Mouse (Mus musculus): ENCODE results near the gene Dlx2.
A peak's percentile ranks its signal among the peaks of the same experiment; 100 is the strongest.

Dlx2 gene

DNA sequence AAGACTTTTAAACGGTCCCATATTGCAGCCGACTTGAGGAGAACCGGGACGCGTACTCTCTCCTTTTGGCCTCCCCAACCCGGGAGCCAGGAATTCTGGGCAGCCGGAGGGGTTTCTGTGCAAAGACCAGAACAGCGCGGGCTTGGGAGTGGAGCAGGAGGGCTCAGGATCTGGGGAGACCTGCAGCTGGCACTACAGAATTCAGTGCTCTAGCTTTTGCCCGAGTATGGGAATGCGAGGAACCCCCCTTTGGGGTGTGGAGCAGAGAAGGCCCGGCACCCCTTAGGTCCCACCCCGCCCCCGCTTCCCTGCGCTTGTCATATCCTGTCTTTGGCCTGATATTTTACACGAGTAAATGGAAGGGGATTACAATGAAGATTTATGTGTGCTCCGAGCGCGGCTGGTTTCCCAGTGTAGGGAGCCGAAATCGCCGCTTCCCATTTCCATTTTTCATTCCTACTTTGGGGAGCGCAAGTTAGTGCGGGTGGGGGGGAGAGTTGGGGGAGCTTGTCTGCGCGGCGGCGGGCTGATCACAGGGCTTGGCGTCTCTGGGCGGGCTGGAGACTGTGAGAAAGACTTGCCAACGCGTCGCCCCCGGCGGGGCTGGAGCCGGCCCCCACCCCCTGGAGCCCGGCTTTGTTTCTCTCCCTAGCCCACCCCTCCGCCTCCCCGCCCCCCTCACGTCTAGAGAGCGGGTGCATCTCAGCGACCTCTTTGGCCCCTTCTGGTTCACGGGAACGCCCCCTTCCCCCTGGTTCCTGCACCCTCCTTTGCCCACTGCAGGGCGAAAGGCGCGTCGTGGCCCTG lies 5.7 kb downstream of the Dlx2 start:
- DNase-seq (ENCODE audit: low read depth, low spot score) = no peak

DNA sequence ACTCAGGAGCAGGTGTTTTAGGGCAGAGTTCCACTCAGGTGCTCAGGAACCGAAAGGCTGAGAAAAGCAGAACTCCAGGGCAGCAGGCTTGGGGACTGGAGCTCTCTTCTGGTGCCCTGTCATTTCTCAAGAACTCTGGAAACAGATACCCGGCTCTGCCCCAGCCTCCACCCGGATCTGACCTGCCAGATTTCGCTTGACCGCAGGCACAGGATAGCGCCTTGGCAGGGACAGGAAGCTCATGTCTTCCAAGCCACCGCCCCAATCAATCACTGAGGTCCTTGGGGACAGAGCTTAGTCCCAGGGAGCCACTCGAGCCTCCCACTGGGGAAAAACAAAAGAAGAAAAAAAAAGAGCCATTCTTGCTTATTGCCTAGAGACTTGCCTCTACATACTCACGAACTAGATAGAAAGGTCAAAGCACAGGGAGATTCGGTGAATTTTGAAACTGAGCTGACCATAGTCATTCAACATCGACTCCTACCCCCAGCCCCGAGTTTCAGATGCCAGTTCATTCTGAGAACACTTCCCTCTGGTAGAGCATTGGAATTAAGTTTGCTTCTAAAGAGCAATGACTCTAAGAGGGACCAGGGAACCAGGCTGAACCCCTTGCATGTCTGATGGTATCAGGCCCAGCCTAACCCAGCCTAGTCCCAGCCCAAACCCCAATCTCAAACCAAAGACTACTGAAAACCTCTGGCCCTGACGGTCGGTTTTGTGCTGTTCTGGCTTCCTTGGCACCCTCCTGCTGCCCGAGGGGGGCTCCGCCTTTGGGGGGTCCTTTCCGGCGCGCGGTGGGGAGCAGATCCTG lies 12.1 kb downstream of the Dlx2 start:
- no peak for DNase-seq (ENCODE audit: low read depth, low spot score)

DNA sequence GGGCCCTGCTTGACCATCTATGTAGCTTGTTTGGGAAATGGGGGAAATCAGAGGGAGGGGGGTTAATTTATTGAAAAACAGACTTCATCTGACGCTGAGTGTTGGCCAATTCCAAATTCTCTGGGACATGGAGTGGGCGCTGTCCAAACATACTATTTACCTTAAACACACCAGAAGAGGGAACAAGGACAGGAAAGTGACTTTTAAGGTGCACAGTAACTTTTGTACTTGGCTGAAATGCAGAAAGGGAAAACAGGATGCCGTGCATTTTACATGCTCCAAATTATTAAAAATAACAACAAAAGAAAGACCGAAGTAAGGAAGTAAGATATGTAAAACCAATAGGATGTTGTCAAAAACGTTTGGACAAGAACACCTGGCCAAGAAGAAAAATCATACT lies 13.5 kb downstream of the Dlx2 start:
- DNase-seq (ENCODE audit: low read depth, low spot score) = no peak

DNA sequence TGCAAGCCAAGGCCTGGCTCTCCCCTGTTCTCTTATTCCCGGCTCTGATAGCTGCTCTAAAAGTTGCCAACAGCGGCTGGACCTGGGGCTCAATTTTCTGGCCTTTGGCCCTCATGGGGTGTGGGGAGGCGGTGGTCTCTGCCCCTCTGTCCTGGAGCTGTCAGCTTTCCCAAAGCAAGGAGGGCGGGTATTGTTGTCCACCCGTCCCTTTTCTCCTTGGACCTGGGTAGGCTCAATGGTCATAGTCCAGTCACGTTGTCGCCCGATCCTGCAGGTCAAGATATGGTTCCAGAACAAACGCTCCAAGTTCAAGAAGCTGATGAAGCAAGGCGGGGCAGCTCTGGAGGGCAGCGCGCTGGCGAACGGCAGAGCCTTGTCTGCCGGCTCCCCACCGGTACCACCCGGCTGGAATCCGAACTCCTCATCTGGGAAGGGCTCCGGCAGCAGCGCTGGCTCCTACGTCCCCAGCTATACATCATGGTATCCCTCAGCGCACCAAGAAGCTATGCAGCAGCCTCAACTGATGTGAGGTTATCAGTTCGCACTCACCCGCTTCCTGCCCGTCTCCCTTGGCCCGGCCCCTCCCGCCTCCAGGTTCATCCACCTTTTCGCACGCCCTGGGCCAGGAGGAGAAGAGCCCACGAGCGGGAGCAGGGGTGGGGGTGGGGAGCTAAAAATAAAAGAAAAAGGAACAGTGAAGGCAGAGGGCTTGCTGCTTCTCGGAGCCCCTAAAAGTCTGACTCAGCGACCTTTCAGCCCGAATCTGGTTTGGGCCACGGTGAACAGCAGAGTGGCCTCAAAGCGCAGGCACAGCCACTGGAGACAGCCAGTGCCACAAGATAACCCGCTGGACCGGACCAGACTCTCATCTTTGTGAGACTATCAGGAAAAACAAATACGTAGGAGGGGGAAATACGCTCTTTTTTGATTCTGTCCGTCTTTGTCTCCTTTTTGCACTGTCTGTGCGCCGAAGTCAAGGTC lies 14.3 kb downstream of the Dlx2 start:
- no peak for DNase-seq (ENCODE audit: low read depth, low spot score)

DNA sequence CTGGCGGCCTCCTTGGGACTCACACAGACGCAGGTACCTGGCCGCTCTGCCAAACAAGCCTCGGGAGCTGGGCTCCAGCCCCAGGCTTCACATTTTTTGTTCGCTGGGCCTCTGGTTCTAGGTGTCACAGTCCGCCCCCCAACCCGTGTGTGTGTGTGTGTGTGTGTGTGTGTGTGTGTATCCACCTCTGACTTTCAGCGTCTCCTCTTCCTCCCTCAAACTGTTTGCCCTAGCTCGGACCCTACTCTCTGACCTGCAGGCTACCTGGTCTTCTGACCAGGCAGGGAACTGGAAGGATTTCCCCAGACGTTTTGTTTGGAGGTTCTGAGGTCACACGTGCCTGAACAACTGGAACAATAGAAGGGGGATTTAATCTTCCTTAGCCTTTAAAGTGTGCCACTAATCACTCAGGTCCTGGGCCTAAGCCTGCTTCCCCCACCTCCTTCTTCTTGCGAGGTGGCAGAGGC lies 15.4 kb downstream of the Dlx2 start:
- DNase-seq (ENCODE audit: low read depth, low spot score) = no peak

DNA sequence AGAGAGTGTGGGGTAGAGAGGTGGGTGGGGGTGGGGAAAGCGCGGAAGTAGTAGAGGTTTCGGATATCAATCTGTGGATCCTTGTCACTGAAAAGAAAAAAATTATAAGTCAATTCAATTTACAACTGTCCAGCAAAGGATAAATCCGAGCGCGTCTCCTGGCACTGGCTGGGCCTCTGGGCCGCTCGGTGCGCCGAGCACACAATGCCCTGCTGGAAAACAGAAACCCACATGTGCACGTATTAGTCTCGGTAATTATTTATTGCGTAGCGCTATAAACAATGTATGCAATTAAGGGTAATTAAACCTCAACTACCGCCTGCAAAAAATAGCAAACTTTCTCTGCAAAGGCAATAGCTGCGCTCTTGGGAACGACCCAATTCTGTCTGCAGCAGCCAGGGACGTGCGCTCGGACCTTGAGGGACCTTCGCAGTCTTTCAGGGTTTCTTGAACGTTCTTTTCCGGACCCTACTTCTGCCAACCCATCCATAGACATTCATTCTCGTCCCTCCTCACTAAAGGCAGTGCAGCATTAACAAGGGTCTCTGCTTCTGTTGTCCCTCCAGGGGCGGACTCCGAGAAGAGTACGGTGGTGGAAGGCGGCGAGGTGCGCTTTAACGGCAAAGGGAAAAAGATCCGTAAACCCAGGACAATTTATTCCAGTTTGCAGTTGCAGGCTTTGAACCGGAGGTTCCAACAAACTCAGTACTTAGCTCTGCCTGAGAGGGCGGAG lies 16.0 kb downstream of the Dlx2 start:
- DNase-seq (ENCODE audit: low read depth, low spot score) = no peak

DNA sequence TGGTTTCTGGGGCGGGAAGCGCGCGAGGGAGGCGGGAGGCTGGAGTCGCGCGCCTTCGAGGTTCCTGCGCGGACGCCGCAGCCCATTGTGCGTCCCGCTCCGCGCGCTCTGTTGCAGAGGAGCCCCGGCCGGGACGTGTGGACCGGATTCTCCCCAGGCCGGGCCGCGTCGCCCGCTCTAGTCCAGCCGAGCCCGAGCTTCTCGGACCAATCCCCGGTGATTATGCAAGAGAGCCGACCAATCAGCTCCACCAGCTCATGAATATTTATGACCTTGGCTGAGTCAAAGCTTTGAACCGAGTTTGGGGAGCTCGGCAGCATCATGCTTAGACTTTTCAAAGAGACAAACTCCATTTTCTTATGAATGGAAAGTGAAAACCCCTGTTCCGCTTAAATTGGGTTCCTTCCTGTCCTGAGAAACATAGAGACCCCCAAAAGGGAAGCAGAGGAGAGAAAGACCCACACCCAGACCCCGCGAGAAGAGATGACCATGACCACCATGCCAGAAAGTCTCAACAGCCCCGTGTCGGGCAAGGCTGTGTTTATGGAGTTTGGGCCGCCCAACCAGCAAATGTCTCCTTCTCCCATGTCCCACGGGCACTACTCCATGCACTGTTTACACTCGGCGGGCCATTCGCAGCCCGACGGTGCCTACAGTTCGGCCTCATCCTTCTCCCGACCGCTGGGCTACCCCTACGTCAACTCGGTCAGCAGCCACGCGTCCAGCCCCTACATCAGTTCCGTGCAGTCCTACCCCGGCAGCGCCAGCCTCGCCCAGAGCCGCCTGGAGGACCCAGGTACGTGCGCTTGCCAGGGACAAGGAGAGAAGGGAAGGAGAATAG lies 16.8 kb downstream of the Dlx2 start:
- DNase-seq (ENCODE audit: low read depth, low spot score) = peak; percentile 87

DNA sequence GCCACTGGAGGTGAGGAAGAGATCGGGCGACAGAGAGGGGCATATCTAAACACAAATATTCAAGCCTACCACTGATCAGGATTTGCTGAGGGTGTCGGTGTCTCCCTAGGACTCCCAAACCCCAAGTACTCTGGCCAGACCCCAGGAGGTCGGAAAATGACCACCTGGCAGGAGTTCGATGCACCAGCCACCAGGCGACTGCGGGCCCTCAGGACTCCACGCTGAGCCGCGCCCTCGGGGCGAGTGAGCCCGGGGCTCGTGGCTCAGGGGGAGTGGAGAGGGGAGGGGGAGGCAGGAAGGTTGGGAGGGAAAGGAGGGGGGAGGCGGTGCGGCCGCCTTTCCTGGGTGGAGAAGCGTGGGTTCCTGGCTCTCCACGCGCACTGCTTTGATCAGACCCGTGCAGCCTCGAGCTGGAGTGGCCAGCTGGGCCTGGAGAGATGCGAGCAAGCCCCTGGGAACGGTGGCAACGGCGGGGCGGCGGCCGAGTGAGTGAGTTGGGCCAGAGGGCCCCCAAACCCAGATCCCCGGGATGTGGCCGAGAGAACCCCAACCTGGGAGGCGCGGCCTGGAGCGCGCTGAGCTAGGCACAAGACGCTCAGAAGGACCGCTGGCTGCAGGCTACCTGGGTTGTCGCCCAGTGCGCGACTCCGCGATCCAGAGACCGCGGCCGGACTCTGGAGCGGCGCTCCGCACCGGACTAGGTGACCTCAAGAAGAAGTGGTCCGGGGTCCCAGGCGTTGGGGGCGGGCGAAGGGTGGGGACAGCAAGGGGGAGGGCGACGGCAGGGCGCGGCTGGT lies 17.6 kb downstream of the Dlx2 start:
- DNase-seq (ENCODE audit: low read depth, low spot score) = no peak

DNA sequence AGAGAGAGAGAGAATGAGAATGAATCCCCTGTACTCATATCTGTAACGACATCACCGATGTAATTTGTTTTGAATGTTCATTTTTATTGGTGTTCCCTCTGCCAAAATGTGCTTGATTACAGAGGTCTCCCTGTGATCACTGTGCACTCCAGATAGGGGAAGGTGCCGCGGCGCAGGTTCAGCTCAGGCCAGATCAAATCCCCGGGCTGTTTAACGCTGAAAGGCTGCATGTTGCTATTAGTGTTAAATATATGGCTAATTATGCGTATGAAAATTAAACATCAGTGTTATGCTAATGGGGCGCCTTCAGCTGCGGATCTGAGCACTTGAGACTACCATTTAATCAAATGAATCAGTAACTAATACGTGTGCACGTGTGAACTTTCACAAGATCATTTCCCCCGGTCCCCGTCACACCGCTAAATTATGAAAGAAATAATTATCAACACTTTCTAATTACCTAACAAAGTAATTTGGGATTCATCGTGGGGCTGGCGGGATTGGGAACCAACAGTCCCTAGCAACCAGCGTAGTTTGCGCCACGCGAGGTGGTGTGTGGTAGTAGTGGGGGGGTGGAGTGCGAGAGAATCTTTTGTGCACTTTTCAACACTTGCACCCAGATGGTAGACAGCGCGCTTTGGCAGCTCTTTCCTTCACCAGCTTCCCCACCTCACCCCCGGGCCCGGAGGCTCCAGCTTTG lies 18.4 kb downstream of the Dlx2 start, which contains the start of gene Dlx1:
Gene Dlx1 (plus strand): TSS at position 100 of the 700 bp plus-strand sequence.
- DNase-seq (ENCODE audit: low read depth, low spot score) = no peak

DNA sequence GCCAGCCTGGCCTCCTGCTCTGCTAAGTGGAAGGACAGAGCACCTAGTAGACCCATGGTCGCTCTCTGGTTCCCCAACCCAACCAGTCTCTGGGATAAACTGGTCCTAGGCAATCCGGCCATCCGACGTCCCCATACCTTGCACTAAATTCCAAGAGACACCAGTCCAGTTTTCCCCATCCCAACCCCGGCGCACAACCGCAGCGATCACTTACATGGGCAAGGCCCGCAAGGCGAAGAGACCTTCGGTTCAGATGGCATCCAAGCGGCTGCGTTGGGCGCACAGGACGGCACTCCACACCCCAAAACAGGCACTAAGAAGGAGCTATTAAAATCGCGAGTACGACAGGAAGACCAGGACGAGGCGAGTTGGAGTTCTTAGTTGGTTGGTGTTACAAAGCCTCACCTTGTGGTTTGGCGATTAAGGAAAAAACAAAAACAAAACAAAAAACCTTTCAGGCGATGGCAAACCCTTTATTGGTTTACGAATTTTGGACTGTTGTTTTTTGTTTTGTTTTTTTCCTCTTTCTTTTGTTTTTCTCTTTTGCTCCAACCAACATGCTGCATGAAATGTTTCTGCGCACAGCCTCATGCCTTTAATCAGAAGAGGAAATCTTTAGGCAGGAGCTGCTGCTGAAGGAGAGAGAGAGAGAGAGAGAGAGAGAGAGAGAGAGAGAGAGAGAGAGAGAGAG lies 19.1 kb downstream of the Dlx2 start:
- no peak for DNase-seq (ENCODE audit: low read depth, low spot score)

DNA sequence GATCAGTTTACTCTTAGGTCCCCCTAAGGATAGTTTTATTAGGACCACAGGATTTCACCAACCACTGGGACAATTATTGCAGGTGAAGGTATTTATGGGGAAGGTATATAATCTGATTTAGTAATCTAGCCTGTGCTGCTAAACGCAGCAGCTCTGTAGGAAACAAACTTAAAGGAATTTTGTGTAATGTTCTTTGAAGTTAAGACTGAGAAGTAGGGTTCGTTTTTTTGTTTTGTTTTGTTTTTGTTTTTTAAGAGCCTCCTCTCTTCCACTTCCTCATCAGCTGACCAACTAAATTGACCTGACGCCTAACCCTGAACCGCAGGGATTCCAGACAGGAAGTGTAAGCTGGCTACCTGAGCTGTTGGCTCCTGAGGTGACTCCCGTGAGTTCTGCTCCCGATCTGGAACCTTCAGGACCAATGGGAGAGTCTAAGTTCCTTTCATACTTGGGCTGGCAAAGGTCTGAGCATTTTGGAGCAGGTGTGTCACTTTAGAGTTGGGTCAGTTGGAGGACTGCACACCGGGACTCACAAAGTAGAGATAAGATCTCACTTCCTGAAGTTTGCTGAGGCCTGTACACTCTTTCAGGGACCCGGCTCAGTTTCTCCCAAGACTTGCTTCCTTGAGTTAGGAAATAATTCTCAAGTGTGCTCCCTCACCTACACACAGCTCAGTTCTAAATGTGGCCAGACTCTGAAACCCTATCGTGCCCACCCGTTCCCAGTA lies 19.8 kb downstream of the Dlx2 start:
- DNase-seq (ENCODE audit: low read depth, low spot score) = no peak

DNA sequence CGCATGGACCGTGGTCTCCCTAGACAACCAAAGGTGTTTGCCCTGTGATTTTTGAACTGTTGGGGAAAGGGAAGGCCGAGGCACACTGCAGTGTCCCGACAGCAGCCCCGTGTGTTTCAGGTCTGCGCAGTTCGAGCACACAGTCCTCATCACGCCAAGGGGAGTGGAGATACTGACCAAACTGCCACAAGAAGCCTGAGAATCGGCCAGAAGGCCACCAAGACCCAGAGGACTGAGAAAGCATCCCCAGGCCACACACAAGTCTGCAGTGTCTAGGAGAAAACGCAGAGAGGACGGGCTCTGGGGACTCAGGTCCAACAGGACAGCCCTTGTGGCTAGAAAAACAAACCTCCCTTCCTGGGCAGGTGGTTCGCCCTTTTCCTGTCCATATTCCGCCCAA lies 21.8 kb downstream of the Dlx2 start:
- no peak for DNase-seq (ENCODE audit: low read depth, low spot score)

DNA sequence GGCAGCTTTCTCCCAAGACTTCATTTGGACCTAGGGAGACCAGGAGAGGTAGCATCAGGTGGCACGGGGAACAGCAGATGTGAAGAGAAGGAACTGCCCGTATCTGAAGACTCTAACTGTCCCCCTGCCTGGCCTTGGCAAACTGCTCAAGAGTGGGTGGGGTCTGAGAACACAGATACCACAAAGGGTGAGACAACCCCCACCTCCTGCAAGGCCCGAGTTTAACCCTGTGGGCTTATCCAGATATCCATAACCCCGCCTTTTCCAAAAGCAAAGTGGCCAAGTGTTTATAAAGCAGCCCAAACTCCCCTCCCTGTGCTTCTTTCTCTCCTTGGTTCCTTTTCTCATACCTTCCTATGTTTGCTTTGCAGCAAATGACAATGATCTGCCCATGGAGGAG lies 23.1 kb downstream of the Dlx2 start:
- DNase-seq (ENCODE audit: low read depth, low spot score) = no peak

DNA sequence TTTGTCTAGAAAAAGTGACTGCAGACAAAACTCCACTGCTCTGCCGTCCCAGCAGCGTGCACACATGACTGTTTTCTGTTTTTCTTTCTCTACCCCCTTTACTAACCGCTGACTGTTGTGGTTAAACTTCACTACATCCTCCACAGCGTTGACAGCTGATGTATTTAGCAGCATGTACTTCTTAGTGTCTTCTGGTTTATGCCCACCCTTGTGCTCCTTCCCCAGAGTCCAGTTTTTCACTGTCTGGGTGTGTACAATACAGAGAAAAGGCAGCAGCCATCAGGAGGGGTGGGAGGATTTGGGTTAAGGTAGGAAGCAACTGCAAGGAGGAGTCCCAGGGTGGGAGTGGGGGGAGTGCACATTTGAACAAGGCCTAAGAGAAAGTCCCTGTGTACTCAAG lies 23.7 kb downstream of the Dlx2 start:
- no peak for DNase-seq (ENCODE audit: low read depth, low spot score)

DNA sequence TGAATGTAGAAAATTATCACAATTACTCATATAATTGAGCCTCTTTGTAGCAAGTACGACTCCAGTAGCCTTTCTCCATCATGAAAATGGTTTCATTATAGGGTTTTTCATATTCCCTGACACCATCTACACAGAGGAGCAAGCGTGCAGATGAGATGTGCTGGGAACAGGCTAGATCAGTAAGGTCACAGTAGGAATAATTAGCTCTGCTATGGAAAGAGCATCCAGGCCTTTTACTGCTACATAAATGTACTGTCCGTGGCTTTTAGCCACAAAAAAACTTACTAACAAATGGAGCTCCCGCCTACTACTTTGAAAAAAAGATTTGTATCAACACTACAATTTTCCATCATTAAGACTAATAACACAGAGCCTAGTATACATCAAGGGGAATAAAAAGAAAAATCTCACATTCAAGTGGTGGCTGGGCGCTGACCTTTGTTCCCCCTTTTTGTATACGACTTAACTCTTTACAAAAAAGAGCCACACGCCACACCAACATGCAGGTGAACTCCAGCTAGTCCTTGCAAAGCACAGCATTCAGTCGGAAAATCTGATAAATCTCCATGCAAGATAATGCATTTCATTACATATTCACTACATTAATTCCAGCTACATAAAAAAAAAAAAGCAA lies 29.0 kb downstream of the Dlx2 start:
- DNase-seq (ENCODE audit: low read depth, low spot score) = no peak

DNA sequence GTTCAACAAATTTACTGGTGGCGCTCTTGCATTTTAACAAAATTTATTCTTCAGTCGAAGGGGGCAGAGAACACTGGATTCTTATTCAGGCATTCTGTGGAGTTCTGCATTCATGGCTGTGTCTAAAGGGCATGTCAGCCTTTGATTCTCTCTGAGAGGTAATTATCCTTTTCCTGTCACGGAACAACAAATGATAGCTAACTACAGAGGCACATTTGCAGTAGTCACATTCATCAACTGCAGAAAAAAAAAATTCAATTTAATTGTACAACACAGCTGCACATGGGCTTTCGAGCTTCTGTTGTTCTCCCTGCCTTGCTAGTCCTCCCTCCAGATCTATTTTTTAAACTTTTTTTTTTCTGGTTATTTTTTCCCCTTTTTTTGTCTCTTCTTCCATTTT lies 29.6 kb downstream of the Dlx2 start:
- no peak for DNase-seq (ENCODE audit: low read depth, low spot score)

DNA sequence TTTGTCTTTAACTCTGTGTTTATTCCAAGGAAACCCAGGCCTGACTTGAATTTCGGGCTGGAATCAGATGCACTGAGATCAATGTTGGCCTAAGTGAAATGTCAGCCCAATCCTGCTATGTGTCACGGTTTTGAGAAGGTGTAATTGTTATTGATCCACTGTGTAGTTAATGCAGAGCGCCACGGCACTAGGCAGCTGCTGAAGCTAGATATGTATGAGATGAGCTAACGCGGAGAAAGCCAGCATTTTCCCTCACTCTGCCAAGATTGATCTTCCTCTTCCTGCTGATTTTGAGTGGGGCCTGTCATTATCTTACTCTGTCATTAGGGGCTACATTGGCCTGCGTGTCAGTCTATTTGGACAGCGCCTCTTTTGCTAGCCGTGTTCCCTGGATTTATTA lies 34.2 kb downstream of the Dlx2 start:
- no peak for DNase-seq (ENCODE audit: low read depth, low spot score)
